Mouse (Mus musculus) hindbrain, embryonic 12.5 days (tissue): ENCODE results near the gene Eif3b. TPM values are rescaled to one million over a fixed set of nuclear protein-coding genes. Genes with fewer than 3 reads are reported as not detected.
"Not testable (repeated sequence)": the region's sequence is repeated elsewhere in the genome, so short reads cannot be mapped to it uniquely, and the experiment has no call there.

Experiments used
- ATAC-seq: fragments of 200-750 bp; cut with Nextera tagmentation; 2 replicates; pipeline ENCODE4 v1.8.0; 2017; ENCODE audit warnings: moderate TSS enrichment; ENCODE audit not compliant: low FRiP score
- H3K27ac ChIP-seq: fragments of 300-500 bp; sonication (generic); 2 replicates; pipeline ENCODE4 v1.5.1; 2016; ENCODE audit warnings: mild to moderate bottlenecking
- H3K27me3 ChIP-seq: fragments of 300-500 bp; sonication (generic); 2 replicates; pipeline ENCODE4 v1.6.1; 2016; ENCODE audit warnings: mild to moderate bottlenecking
- H3K36me3 ChIP-seq: fragments of 300-500 bp; sonication (generic); 2 replicates; pipeline ENCODE4 v1.6.1; 2016; ENCODE audit warnings: mild to moderate bottlenecking
- H3K4me1 ChIP-seq: fragments of 300-500 bp; sonication (generic); 2 replicates; pipeline ENCODE4 v1.6.1; 2016
- H3K4me2 ChIP-seq: fragments of 300-500 bp; sonication (generic); replicated peaks from 2 replicates; pipeline ENCODE4 v1.6.1; 2016; ENCODE audit warnings: mild to moderate bottlenecking
- H3K4me3 ChIP-seq: fragments of 300-500 bp; sonication (generic); 2 replicates; pipeline ENCODE4 v1.5.1; 2016; ENCODE audit warnings: mild to moderate bottlenecking
- H3K9ac ChIP-seq: fragments of 300-500 bp; sonication (generic); 2 replicates; pipeline ENCODE4 v1.6.1; 2016; ENCODE audit warnings: mild to moderate bottlenecking, moderate library complexity
- H3K9me3 ChIP-seq: fragments of 300-500 bp; sonication (generic); replicated peaks from 2 replicates; pipeline ENCODE4 v1.6.1; 2016; ENCODE audit warnings: mild to moderate bottlenecking
- WGBS: fragments of 180-500 bp; shearing (Covaris S2); methylation state at CpG from one replicate; pipeline ENCODE4 v1.1.7; 2016; 5-methylcytosine and 5-hydroxymethylcytosine counted together
- microRNA-seq: library from miRNA; unstranded; fragments of <30 nt; microRNA quantifications from one replicate; pipeline ENCODE4, GENCODE M21; 2017
- polyA plus RNA-seq: library from polyadenylated mRNA; unstranded; fragments of >200 nt; fragmentation: Nextera tagmentation; extraction: Ambion mirVana; gene quantifications from 2 replicates; pipeline ENCODE4 v1.2.1, GENCODE M21; 2016

The Eif3b gene
- polyA plus RNA-seq, 1 experiment from 2014 or later = 162 TPM

DNA sequence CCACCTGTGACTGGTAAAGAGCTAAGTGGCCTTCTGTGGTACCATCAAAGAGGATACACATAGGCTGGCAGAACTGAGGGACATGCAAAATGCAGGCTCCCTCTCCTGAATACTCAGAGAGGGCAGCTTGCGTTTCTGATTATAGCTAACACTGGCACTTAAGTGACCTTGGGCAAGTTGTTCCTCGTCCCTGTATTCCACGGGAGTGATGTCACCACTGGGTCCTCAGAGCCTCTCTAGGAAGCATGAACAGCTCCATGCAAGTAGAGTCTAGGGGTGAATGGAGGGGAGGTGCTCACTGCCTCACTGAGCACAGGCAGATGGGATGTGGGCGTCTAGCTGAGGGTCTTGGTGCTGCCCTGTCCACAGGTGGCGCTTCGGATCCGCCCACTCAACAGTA, 26.9 kb downstream of the Eif3b start:
- no peak overlapping the region for H3K4me2 ChIP-seq
- no peak overlapping the region for H3K4me3 ChIP-seq
- no peak overlapping the region for H3K27ac ChIP-seq
- peaks cover 52% of the 10 kb centered on the region for H3K36me3 ChIP-seq
- ATAC-seq = no peak
- 75% methylated on average over 7 of the region's 7 CpGs for WGBS
- no peaks in the 10 kb centered on the region for H3K9me3 ChIP-seq
- H3K9ac ChIP-seq = no peak overlapping the region
- no peaks in the 10 kb centered on the region for H3K4me1 ChIP-seq
- H3K27me3 ChIP-seq = no peaks in the 10 kb centered on the region

DNA sequence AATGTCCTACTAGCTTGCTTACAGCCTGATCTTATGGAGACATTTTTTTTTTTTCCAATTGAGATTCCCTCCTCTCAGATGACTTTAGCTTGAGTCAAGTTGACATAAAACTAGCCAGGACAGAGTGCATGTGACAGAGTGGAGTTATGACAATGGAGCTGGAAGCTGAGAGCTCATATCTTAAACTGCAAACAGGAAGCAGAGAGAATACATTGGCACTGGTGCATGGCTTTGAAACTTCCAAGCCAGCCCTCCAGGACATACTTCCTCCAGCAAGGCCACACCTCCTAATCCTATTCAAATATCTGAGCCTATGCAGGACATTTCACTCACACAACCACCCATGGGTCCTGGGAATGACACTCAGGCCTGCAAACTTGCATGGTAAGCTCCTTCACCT, 35.4 kb downstream of the Eif3b start:
- H3K4me1 ChIP-seq = no peaks in the 10 kb centered on the region
- H3K9ac ChIP-seq = no peak overlapping the region
- no peak for ATAC-seq
- no peak overlapping the region for H3K4me3 ChIP-seq
- H3K36me3 ChIP-seq = no peaks in the 10 kb centered on the region
- H3K9me3 ChIP-seq = no peaks in the 10 kb centered on the region
- H3K4me2 ChIP-seq = no peak overlapping the region
- no peaks in the 10 kb centered on the region for H3K27me3 ChIP-seq
- no peak overlapping the region for H3K27ac ChIP-seq

DNA sequence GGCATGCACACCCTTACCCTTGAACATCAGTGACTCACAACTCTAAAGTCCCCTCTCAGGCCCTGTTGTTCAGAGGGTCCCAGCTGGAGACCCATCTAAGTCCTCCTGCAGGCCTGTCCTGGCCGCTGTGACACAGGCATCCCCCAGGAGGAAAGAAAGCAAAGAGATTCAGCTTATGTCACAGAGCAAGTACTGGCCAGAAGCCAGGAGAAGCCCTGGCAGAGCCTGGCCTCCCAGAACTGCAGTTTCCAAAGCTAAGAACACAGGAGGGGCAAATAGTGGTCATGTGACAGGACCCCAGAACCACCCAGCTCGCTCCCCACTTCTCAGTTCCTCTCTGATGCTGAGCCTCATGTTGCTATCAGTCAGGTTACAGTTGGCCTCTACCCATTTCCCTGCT, 36.3 kb downstream of the Eif3b start:
- 69% methylated on average over 2 of the region's 2 CpGs for WGBS
- Histone ChIP-seq H3K36me3 (no peaks in the 10 kb centered on the region), H3K4me3 (no peak overlapping the region), H3K27ac (no peak overlapping the region), H3K9ac (no peak overlapping the region), H3K4me1 (no peaks in the 10 kb centered on the region), H3K9me3 (no peaks in the 10 kb centered on the region), H3K27me3 (no peaks in the 10 kb centered on the region), H3K4me2 (no peak overlapping the region)
- ATAC-seq = no peak

DNA sequence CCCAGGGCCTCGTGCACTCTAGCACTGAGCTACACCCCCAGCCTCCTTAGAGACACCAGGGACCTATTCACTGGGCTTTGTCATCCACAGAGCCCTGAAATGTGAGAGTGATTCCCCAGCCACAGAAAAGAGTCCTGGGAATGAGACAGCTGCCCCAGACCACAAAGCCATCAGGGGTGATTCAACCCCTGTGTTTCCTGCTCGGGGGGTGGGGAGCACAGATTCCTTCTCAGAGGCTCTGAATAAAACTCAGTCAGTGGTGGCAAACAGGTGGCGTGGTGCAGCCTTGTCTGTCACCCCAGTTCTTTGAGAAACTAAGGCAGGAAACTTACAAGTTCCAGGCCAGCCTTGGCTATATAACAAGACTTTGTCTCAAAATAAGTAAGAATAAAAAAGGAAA, 42.3 kb downstream of the Eif3b start:
- Histone ChIP-seq H3K27ac (no peak overlapping the region), H3K9me3 (peaks cover 22% of the 10 kb centered on the region), H3K4me1 (0 out of 2 replicates have a peak, but pooled peaks cover 2% of the 10 kb centered on the region), H3K36me3 (no peaks in the 10 kb centered on the region), H3K9ac (no peak overlapping the region), H3K4me2 (no peak overlapping the region), H3K27me3 (no peaks in the 10 kb centered on the region), H3K4me3 (no peak overlapping the region)
- 77% methylated on average over 3 of the region's 3 CpGs for WGBS
- ATAC-seq = no peak

DNA sequence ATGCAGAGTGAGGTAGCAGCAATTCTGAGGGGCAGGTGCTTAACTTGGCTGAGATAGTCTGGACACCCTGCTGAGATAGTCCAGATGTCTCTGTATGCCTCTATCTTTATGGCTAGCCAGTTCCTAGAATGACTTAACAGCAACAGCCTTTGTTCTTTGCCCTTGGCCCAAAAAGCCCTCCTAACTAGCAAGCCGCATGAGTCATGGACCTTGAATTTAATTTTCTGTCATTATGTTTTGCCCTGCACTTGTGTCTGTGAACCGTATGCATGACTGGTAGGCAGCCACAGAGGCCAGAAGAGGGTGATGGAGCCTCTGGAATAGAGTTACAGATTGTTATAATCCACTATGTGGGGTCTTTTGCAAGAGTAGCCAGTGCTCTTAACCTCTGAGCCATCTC, 44.0 kb downstream of the Eif3b start:
- H3K9ac ChIP-seq, H3K4me3 ChIP-seq, H3K36me3 ChIP-seq, H3K4me1 ChIP-seq, H3K27me3 ChIP-seq, H3K4me2 ChIP-seq, ATAC-seq, H3K27ac ChIP-seq: not testable (repeated sequence)
- H3K9me3 ChIP-seq = peaks cover 22% of the 10 kb centered on the region
- 80% methylated on average over 2 of the region's 2 CpGs for WGBS

DNA sequence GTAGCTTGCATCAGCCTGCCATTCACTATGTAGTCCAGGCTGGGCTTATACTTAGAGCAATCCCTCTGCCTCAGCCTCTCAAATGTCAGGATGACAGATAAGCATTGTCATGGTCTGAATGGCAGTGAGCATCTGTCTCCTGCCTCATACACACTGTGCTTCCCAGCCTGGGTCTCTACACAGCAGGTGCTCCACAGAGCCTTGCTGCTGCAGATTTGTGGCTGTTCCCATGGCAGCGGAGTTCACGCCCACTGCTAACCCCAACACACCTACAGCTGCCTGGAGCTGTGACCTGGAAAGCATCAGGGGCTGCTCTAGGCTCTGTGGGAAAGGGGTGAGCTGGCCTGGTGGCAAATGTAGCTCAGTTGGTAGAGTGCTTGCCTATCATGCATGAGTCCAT, 45.8 kb downstream of the Eif3b start:
- H3K9ac ChIP-seq = no peak overlapping the region
- 70% methylated on average over 2 of the region's 2 CpGs for whole genome bisulfite sequencing
- H3K4me1 ChIP-seq = peaks cover 2% of the 10 kb centered on the region; the same call in 1 of the 2 replicates
- H3K4me3 ChIP-seq = no peak overlapping the region
- no peaks in the 10 kb centered on the region for H3K36me3 ChIP-seq
- ATAC-seq = no peak
- no peak overlapping the region for H3K27ac ChIP-seq
- H3K27me3 ChIP-seq = no peaks in the 10 kb centered on the region
- peaks cover 22% of the 10 kb centered on the region for H3K9me3 ChIP-seq
- no peak overlapping the region for H3K4me2 ChIP-seq

DNA sequence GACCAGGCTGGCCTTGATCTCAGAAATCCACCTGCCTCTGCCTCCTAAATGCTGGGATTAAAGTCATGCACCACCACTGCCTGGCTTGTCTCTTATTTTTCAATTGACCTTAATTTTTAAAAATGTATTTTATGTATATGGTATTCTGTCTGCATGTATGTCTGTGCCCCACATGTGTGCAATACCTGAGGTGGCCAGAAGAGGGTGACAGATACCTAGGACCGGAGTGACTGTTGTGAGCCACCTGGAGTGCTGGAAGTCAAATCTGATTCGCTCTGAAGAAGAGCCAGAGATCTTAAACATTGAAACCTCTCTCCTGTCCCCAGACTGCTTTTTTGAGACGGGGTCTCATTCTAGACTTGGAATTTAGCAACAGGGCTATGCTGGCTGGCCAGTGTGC, 53.2 kb downstream of the Eif3b start:
- Histone ChIP-seq H3K27ac (no peak overlapping the region), H3K36me3 (no peaks in the 10 kb centered on the region), H3K27me3 (no peaks in the 10 kb centered on the region), H3K9me3 (0 out of 2 replicates have a peak, but pooled peaks cover 3% of the 10 kb centered on the region), H3K9ac (no peak overlapping the region), H3K4me3 (no peak overlapping the region), H3K4me2 (no peak overlapping the region), H3K4me1 (no peaks in the 10 kb centered on the region; the same call in 1 of the 2 replicates)
- 80% methylated on average over 3 of the region's 3 CpGs for WGBS
- ATAC-seq = no peak

DNA sequence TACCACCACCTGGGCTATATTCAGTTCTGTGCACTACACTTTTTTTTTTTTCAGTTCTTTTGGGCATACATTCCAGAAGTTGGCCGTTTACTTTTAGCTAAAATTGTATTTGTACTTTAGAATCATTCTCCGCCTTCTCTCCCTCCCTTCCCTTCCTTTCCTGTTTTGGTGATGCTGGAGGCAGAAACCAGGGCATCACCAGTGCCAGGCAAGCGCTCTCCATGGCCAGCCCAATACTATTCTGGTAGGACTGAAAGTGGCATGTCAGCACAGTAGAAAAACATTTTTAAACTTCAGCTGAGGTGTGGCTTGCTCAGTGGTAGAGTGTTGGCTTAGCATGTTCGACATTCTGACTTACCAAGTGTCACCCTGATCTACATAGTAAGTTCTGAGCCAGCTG, 62.3 kb downstream of the Eif3b start:
- no peaks in the 10 kb centered on the region for H3K4me1 ChIP-seq
- no peaks in the 10 kb centered on the region for H3K36me3 ChIP-seq
- no peaks in the 10 kb centered on the region; the same call in 1 of the 2 replicates for H3K27me3 ChIP-seq
- ATAC-seq = no peak
- no peak overlapping the region for H3K9ac ChIP-seq
- H3K4me2 ChIP-seq = no peak overlapping the region
- 83% methylated on average over 4 of the region's 4 CpGs for WGBS
- H3K9me3 ChIP-seq = no peaks in the 10 kb centered on the region
- H3K4me3 ChIP-seq = no peak overlapping the region
- H3K27ac ChIP-seq = no peak overlapping the region

DNA sequence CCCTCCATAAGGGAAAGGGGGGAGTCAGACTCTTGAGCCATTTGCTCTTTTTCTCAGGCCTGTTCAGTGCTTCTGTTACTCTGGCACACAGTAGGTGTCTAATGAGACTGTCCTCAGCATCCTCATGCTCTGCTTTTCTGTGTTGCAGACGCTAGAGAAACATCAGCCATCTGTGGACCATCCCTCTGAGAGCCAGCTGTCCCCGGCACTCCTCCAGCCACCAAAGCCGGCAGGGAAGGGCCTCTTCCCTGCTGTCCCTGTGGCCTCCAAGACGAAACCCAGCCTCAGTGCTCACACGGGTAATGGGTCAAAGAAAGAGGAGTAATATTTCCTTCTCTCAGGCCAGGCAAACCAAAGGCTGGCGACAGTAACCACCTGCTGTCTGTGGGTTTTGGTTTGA, 72.0 kb downstream of the Eif3b start:
- ATAC-seq = no peak
- H3K4me2 ChIP-seq = no peak overlapping the region
- H3K27me3 ChIP-seq = peaks cover 10% of the 10 kb centered on the region; the same call in 1 of the 2 replicates
- H3K9ac ChIP-seq = no peak overlapping the region
- no peaks in the 10 kb centered on the region for H3K36me3 ChIP-seq
- H3K4me3 ChIP-seq = no peak overlapping the region
- WGBS = 54% methylated on average over 6 of the region's 6 CpGs
- H3K4me1 ChIP-seq = no peaks in the 10 kb centered on the region
- H3K27ac ChIP-seq = no peak overlapping the region
- H3K9me3 ChIP-seq = no peaks in the 10 kb centered on the region

DNA sequence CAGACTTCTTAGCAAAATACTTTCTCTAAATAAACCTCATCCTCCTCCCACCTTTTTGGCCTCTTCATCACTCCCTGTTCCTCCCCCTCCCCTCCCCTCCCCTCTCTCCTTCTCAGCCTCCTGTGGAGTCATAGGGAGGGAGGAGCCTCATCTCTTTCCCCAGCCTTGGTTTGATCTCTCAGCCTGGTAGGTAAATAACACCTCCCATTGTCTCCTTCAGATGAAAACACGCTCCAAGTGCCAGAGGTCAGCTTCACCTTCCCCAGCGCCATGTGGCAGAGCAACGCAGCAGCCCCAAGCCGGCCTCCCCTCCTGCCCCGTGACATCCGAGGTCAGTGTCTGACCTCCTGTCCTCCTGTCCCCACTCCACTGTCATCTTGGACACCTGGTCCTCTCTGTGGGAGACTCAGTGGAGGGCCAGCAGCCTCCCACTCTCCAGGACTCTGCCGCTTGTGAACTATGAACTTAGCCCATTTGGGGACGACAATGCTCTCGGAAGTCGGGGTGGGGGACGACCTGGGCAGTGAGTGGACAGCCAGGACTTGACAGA, 73.6 kb downstream of the Eif3b start:
- H3K27me3 ChIP-seq = peaks cover 3% of the 10 kb centered on the region; the same call in 1 of the 2 replicates
- H3K4me1 ChIP-seq = no peaks in the 10 kb centered on the region
- H3K27ac ChIP-seq = no peak overlapping the region
- H3K36me3 ChIP-seq = no peaks in the 10 kb centered on the region
- 25% methylated on average over 11 of the region's 11 CpGs for WGBS
- no peak overlapping the region for H3K4me2 ChIP-seq
- H3K4me3 ChIP-seq = no peak overlapping the region
- ATAC-seq = no peak
- no peak overlapping the region for H3K9ac ChIP-seq
- H3K9me3 ChIP-seq = no peaks in the 10 kb centered on the region

Small RNA genes within 50 kb of the gene (microRNA-seq; reads per million reads assigned to microRNA genes)
- gene Mir7038 = not detected

Other genes with a start within 250 kb of the Eif3b start
- 39.9 and 44.8 TPM in 2 replicates for gene Mad1l1, start 97.8 kb upstream of the Eif3b start, polyA plus RNA-seq
- 31.1 and 32.1 TPM in 2 replicates for gene Nudt1, start 97.7 kb upstream of the Eif3b start, polyA plus RNA-seq
- 18.9 and 20.9 TPM in 2 replicates for gene Mrm2, start 87.4 kb upstream of the Eif3b start, polyA plus RNA-seq
- gene Snx8, start 30.1 kb upstream of the Eif3b start, polyA plus RNA-seq = 21.1 and 22.1 TPM in 2 replicates
- gene Gm4869, start 26.3 kb downstream of the Eif3b start, polyA plus RNA-seq = not detected in 2 replicates
- gene Chst12, start 86.2 kb downstream of the Eif3b start, polyA plus RNA-seq = 16.1 and 19.6 TPM in 2 replicates
- not detected in 2 replicates for gene Grifin, start 145.7 kb downstream of the Eif3b start, polyA plus RNA-seq
- 23.8 and 27.6 TPM in 2 replicates for gene Lfng, start 188.0 kb downstream of the Eif3b start, polyA plus RNA-seq
- 83.7 and 98.3 TPM in 2 replicates for gene Ttyh3, start 229.7 kb downstream of the Eif3b start, polyA plus RNA-seq